Mouse (Mus musculus) mouse trophoblast stem cell (cell line): ENCODE measurements around the gene Pfdn4.

ENCODE experiments used
- in situ Hi-C, 2 experiments: fragments of 300-500 bp; cut with MseI, MboI; formaldehyde crosslinking; loops; 2 replicates in 1 of 2; 3 replicates in 1 of 2; pipeline ENCODE4 v1.15.1; 2025

The Pfdn4 gene

GRCm38 (mm10) chr2:170545745-170546144 lies 49.5 kb downstream of the Pfdn4 start:
- in situ Hi-C loops = no loop called here

- in situ Hi-C loops = no loop called here
Observed at GRCm38 (mm10) chr2:170547526-170547925, 51.3 kb downstream of the Pfdn4 start.

GRCm38 (mm10) chr2:170548046-170548445 lies 51.8 kb downstream of the Pfdn4 start:
- in situ Hi-C loops = no loop called here

- in situ Hi-C loops = no loop called here
Observed at GRCm38 (mm10) chr2:170549146-170549545, 52.9 kb downstream of the Pfdn4 start.

- in situ Hi-C loops = no loop called here
Observed at GRCm38 (mm10) chr2:170550240-170550639, 54.0 kb downstream of the Pfdn4 start.

GRCm38 (mm10) chr2:170552088-170552487 lies 55.9 kb downstream of the Pfdn4 start:
- in situ Hi-C loops = no loop called here

- in situ Hi-C loops = no loop called here
Observed at GRCm38 (mm10) chr2:170563956-170564855, 68.0 kb downstream of the Pfdn4 start.

- in situ Hi-C loops = no loop called here
Observed at GRCm38 (mm10) chr2:170564995-170565394, 68.8 kb downstream of the Pfdn4 start.
